Mouse (Mus musculus): ENCODE results near the gene Adamts3.

Adamts3 gene

DNA sequence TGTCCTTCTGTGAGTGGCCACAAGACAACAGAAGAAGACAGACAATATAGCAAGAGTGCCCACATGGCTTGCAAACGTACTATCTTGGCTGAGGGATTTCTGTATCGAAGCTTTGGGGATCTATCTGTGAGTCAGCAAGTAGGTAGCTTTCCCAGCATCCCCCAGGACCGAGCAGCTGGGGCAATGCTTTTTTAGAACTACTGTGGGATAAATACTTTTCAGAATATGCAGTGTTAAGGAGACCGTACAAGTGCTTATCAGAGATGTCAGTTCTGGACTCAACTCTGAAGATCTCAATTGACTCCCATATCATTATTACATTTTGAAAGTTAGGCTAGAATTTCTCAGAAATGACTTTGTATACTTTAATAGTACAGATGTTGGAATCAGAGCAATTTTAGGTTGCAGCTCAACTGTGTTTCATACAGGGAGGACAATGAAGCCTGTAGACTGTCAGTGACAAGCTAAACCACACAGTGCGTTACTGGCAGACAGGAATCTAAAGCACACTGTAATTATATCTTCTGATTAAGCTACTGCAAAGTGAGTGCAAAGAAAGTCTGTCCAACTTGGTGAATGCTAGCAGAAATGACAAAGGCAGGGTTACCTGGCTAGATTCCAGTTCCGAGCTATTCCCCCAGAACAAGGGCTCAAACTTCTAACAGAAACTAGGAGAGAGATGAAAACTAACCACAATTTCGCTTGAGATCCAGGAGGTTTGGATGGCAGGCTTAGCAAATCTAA, 171.8 kb downstream of the Adamts3 start:
- no peak for DNase-seq (ENCODE audit: low spot score in 2 of 2)

DNA sequence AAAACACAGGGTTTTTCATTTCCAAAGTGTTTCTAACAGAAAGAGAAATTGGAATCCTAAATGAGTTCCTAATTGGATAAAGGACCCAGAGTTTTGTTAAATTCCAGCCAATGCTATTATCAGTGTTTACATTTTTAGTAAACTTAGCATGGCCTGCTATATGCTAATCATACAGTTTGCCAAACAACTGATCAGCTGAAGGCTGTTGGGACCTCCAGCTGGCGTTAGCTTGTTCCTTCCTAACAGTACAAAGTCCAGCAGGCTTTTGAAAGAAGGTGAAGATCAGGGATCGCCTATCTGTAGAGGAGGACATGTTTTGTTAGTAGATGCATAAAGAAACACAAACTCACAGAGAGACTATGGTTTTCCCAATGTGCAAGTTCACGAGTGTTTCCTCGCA, 173.7 kb downstream of the Adamts3 start:
- no peak for DNase-seq (ENCODE audit: low spot score in 2 of 2)

DNA sequence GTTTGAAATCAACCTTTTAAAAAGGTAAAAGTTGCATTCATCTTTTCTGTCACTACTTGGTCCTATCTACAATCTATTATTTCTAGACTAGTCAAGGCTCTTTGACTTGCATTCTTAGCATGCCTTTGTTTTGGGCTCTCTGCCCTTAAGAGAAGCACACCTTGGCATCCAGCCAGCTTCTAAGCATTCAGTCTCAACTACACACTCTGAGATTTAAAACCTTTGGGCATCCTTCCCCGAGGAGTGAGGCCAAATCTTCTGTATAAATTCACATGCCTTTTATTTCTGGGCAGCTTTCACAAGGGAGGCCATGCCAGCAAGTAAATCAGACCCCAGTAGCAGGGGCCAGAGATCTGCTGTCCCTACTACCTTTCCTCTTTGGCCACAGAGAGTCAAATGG, 178.9 kb downstream of the Adamts3 start:
- DNase-seq (ENCODE audit: low spot score in 2 of 2) = peak; percentile 38 to 68

DNA sequence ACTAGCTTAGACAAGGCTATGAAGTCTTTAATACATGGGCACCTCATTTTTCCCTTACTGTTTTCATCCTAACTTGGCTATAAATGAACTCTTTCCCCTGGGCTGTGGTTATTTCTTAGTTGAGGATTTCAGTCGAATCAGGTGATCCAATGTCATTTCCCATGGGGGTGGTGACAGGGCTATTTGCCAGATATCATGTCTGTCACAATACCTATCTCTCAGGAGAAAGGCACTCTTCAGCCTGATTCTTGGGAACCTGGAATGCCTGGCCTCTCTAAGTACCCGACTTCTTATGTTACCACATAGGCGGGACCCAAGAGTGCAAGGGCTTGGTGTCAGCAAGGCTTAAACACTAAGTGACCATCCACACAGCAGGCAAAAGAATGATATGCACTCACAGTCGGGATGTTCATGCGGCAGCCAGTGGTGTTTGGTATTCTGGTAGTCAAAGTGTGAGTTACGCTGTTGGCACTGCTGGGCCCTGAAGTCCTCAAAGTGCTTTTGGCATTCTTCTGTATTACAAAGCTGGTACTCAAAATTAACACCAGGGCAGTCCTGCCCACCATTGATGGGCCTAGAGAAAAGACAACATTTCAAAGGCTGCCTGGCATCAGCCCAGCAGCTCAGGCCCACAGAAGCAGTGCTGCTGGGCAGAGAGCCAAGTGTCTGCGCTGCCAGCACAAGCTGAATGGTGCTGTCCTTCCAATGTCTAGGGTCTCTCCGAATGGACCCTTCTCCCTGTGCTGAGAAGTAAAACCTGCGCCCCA, 181.7 kb downstream of the Adamts3 start:
- no peak for DNase-seq (ENCODE audit: low spot score in 2 of 2)

DNA sequence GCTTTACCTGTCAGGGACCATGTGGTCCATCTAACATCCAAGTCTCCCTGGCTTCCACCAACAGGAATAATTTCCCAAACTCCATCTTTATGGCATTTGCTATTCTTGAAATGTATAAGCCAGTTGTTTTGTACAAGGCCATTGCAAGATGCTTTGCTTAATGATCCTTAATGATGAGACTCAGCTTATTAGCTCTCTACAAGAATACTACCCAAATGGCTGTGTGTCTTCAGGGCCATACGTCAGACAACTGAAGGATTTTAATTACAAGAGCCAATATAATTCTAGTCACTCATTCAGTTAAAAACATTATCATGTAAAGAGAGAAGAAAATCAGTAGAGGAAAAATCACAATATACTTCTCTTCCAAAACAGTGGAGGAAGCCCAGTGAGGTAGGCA, 195.3 kb downstream of the Adamts3 start:
- no peak for DNase-seq (ENCODE audit: low spot score in 2 of 2)

DNA sequence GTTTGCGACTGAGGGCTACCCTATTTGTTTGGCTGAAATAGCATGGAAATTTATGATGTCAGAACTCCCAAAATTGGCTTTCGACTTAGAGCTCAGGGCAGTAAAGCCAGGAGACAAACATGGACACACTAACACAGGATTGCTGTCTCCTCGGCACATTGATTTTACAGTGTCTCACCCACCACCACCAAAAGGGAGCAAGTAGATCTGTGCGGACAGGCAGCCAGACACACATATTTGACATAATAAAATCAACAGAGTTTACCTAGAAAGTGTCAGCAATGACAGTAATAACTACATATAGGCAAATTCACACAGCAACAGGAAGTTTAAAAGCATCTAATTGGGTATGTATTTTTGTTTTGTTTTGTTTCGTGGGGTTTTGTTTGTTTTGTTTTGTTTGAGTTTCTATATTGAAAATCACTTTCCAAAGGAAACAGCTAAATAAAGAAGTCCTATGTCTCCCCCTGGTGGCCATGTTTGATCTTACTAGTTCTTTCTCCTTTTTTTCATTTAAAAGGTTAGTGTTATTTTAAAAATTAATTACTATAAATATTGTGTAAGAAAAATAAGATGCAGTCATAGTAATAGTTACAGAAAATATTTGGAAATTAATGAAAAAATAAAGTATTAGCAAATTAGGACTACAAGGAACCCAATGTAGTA, 203.1 kb downstream of the Adamts3 start:
- DNase-seq (ENCODE audit: low spot score in 2 of 2) = no peak

DNA sequence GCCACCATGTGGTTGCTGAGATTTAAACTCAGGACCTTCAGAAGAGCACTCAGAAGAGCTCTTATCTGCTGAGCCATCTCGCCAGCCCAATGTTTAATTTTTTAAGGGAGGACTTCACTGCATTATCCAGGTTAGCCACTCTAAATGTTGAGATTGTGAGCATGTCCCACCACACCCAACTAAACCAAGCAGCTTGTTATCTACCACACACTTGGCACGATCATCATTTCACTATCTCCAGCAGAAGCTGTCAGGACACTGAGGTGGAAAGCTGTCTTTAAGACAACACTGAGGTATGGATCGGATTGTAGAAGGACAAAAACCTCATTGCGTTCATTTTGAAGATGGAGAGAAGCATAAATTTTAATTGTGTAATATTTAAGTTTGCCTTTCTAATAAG, 205.0 kb downstream of the Adamts3 start:
- DNase-seq (ENCODE audit: low spot score in 2 of 2) = no peak

DNA sequence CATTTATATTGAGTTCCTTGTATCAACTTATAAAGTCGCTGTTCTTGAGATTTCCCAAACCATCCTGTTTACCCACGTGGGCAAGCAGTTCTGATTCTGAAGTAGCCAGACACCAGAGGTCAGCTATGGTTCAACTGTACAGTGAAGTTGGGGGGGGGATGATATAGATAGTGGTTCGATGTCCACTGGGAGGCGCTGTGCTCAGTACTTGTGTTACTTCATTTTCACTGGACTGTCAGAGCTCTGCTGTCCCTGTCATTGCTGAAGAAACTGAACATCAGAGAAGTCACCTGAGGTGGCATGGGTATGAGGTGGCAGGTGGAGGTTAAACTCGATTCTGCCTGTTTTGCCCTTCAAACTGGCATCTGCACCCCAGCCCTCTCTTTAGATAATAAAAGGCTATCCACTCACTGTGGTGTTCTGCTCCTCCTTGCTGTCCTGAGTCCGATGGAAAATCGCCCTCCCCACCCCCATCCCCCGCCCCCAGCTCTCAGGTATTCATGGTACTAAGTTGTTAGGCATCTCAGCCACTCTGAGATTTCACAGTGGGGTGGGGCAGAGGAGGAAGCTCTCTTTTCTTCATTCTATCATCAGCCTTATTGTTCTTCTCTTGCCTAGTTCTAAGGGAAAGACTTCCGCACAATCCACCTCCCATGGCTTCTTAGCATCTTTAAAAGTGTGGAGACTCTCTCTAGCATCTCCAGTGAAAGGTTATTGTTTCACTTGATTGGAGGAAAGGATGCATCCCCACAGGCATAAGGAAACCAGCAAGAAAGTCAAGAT, 208.9 kb downstream of the Adamts3 start:
- DNase-seq (ENCODE audit: low spot score in 2 of 2) = no peak

DNA sequence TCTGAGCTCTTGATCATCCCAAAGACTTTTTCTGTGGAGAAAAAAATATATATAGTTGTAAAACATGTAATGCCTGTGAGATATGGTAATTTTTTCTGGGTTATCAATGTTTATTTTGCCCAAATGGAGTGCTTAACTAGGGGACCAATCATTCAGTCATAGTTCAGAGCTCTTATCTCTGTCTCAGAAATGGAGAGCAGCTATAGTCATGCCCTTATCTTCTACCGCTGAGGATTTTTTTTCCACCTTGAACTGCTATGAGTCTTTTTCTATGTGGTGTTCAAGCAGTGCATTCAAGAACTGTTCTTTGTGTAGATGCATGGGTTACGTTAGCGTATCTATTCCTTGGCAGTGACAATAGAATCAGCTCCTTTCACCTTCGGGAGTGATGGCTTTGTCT, 210.2 kb downstream of the Adamts3 start:
- no peak for DNase-seq (ENCODE audit: low spot score in 2 of 2)

DNA sequence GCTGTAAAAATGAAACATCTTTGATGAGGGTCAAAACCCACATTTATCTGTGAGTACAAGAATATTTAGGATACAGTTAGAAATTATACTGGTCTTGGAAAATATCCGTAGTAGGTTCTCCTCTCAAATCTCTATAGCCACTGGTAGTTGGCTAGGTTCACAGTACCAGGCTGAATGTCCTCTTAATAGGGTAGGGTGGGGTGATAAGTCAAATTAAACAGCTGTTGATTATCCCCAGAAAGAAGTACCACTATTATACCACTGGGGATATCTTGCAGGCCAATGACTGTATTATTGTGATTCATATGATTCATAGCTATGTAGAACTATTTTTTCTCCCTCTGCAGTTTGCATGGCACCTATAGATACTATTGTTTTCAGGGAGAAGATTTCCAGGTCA, 228.8 kb downstream of the Adamts3 start:
- no peak for DNase-seq (ENCODE audit: low spot score in 2 of 2)

DNA sequence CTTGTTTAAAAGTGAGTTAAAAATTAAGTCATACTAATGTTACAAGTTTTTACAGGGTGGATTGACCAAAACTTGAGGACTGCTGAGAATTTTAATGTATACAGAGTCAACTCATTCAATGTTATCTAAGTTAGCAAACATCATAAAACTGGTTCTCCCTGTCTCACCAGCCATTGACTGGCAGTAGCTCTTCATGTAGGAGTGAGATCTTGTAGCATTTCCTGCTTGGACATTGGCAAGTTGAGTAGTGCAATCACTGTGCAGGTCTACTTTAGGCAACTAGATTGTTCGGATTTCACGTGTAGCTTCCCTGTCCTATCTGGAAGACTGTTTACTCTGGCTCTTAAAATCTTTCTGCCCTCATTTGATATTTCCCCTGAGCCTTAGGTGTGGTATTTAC, 229.3 kb downstream of the Adamts3 start:
- DNase-seq (ENCODE audit: low spot score in 2 of 2) = no peak

DNA sequence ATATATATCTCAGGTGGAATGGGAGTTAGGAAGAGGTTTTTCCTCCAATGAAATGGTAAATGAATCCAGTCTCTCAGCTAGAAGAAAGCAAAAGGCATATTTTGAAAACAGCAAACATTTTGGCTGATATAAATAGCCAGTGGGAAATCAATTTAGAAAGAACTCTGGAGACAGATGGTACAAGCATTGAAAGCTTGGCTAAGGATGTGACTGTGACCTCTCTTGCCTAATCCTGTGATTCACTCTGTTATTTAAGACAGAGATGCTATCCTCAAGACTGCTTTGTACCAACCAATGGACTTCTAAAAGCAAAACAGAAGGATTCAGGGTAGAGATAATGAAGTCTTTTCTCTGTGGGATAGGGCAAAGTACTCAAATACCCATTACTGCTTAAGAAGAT, 236.2 kb downstream of the Adamts3 start:
- no peak for DNase-seq (ENCODE audit: low spot score in 2 of 2)

DNA sequence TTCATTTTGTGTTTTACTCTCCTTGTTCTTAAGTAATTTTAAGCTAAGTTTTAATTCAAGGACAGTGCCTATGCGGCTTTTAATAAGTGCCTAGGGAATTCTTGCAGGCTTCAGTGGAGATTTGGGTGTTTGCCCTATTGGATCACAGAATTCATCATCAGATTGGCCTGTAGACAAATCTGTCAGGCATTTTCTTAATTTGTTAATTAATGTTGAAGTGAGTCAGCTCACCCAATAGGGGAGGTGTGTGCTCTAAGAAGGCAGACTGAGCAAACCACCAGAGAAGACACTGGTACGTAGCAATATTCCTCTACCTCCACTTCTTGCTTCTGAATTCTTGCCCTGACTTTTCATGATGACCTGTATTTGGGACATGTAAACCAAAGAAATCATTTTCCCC, 247.7 kb downstream of the Adamts3 start:
- DNase-seq (ENCODE audit: low spot score in 2 of 2) = no peak

DNA sequence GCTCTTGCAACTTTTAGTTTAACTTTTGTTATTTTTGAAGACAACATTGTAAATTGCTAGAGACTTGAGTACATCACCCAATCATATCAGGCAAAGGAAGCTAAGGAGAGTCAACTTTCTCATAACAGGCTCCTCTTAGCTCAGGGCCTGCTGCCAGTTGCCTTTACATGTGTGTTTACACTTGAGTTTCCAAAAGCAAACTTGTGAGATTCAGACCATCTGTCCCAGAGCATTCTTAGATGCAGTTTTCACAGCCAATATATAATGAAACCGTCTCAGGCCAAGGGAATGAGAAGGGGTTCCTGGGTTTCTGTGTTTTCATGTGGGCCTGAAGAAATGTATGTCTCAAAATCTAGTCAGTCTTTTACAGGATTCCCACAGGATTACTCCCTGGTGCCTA, 251.5 kb downstream of the Adamts3 start:
- no peak for DNase-seq (ENCODE audit: low spot score in 2 of 2)
